Mouse (Mus musculus) R1 (cell line): ENCODE measurements around the gene Slc48a1.

ENCODE experiments used
- DNase-seq: peaks from one replicate; pipeline ENCODE4 v3.0.0-alpha.2; 2018; ENCODE audit warnings: low read depth, low spot score

Gene Slc48a1

DNA sequence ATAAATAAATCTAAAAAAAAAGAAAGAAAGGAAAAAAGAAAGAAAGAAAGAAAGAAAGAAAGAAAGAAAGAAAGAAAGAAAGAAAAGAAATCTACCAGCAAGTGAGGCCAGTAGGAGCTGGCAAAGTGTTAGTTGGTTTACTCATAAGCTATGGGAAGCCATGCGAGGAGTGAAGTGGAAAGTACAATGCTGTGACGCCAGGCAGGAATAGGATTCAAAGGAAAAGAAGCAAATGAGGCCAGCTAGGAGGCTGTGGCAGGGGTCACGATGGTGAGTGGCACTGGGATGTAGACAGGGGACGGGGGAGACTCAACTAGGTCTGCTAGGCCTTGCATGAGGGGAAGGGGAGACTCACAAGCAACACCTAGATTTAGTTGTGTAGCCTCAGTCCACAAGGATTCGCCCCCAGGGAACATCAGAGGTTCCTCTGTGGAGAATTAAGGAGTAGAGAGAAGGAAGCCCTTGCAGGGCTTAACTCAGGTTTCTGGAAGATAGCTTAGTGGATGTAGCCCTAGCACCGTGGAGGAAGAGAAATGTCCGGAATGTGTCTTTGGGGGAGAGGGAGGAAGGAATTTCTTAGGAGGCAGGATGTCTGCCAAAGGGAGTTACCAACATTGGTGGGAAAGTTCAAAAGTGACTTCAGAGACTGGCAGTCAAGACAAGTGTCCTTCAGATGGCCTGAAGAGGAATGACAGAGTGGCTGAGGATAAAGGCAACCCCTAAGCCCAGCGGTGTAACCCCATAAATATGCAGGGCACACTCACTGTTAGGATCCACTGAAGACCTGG is at the start of gene Slc48a1:
Gene Slc48a1 (plus strand): TSS at position 210 of the 788 bp plus-strand sequence.
- DNase-seq = no peak

GRCm38 (mm10) chr15:97728804-97729203 is 49.5 kb upstream of the Slc48a1 start:
- no peak for DNase-seq

- no peak for DNase-seq
Observed at GRCm38 (mm10) chr15:97730365-97730764, 48.0 kb upstream of the Slc48a1 start.

- no peak for DNase-seq
Observed at GRCm38 (mm10) chr15:97731111-97731510, 47.2 kb upstream of the Slc48a1 start, which contains the start of gene Endou. Endou (minus strand) TSS chr15:97731339.

GRCm38 (mm10) chr15:97731988-97732387 is 46.3 kb upstream of the Slc48a1 start:
- no peak for DNase-seq

GRCm38 (mm10) chr15:97738923-97739322 is 39.4 kb upstream of the Slc48a1 start:
- DNase-seq = no peak

DNA sequence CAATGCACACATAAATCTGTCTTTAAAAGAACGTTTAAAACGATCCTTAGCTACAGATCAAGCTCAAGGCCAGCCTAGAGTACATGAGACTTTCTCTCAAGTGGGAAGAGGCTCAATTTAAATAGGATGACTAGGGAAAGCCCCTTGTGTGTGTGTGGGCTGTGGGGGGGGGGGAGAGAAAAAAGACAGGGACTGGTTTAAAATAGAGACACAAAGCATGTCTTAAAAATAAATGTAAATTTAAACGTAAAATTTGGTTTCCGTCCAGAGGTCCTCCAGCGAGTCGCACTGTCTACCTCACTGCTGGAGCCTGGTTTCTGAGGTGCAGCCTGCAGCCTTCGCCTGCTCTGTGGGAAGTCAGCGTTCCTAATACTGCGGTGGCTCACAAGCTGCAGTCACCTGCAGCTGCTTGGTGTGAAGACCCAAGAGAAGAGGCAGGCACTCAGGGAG is 38.0 kb upstream of the Slc48a1 start:
- no peak for DNase-seq

- no peak for DNase-seq
Observed at GRCm38 (mm10) chr15:97741662-97742061, 36.7 kb upstream of the Slc48a1 start.

DNA sequence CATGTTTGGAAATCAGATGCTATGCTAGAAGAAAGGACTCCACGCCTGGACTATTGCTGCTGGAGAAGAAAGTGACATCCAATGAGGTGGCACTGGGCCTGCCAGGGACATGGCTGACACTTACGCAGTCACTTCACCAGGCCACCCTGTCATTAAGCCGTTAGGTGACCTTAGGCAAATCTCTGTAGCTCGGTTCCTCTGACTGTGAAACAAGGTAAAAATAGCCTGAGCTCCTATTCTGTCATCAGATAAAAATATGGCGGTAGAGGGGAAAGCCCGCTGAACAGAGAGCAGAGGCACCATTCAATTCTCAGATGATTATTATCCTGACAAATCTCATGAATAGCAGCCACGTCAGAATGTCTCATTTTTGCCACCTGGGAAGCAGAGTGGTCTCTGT is 36.2 kb upstream of the Slc48a1 start:
- DNase-seq = no peak

DNA sequence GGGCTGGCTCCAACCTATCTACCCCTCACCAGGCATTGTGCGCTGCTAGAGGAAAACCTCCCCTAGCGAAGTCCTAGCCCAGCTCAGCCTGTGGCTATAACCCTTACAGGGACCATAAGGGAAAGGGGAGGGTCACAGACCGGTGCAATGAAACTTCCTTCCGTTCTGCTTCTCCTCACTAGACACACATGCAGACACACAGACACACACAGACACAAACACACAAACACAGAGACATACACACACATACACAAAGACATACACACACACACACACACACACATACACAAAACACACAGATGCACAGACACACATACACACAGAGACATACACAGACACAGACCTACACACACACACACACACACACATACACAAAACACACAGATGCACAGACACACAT is 35.7 kb upstream of the Slc48a1 start:
- no peak for DNase-seq

GRCm38 (mm10) chr15:97743210-97743609 is 35.1 kb upstream of the Slc48a1 start:
- no peak for DNase-seq

DNA sequence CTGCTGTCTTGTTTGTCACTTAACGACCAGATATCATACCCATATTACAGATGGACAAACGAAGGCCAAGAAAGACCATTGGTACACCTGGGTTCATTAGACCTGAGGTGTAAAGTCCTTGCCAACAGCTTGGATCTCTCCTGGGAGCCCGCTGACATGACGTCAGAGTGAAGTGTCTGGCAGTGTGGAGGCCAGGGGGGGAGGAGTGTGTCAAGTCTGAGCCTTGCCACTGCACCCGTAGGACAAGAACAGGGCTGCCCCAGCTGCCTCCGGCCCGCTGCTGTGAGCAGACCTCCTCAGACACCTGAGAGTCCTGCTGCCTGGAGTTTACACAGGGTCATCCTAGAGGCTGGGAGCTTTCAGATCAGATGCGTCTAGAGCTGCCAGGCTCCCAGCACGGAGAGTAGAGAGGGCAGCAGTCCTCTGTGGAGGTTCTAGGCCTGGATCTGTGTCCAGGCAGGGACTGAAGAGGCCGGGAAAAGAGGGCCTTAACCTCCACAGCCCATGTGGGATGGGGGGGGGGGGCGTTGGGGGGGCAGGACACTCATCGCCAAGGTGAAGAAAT is 34.3 kb upstream of the Slc48a1 start:
- DNase-seq = no peak

DNA sequence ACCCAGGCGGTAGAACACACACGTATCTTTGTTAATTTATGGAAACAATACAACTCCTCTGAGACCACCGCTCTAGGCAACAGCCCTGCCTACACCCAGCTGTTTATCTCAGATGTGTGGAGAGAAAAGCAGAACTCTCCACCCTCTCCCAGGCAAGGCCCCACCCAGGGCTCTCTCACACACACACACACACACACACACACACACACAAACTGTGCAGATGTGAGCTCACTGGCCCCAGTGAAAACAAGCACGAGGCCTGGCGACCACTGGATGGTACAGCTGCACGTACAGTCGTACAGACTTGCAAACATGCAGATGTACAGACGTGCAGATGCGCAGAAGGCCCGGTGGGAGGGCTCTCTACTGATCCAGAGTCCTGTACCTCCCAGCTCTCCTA is 33.4 kb upstream of the Slc48a1 start:
- no peak for DNase-seq

GRCm38 (mm10) chr15:97745331-97745730 is 33.0 kb upstream of the Slc48a1 start:
- DNase-seq = no peak

- no peak for DNase-seq
Observed at GRCm38 (mm10) chr15:97746278-97746677, 32.0 kb upstream of the Slc48a1 start.

DNA sequence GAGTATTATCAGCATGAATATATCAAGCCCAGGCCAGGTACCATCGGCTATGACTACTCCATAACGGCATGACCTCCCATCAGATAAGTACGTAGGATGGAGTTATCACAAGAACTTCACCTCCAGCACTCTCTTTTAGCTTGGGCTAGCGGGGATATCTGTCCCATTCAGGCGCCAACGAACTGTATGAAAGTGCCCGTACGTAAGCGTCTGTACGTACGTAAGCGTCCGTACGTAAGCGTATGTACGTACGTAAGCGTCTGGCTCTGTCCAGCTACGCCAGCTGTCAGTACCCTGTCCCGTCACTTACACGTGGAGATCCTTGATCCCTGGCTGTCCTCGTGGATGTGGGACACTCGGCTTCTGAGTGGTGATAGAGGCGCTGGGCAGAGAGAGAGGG is 31.6 kb upstream of the Slc48a1 start:
- peak; percentile 53 for DNase-seq

DNA sequence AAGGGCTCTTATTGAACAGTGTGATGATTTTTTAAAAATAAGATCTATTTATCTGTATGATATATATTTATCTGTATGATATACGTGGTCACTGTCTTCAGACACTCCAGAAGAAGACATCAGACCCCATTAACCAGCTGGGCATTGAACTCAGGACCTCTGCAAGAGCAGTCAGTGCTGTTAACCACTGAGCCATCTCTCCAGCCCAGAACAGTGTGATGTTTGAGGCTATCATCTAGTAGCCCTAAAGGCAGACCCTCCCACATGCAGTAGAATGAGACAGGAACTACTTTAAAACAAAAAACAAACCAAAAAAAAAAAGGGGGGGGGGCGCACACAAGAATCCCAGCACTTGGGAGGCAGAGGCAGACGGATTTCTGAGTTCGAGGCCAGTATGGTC is 30.8 kb upstream of the Slc48a1 start:
- no peak for DNase-seq

DNA sequence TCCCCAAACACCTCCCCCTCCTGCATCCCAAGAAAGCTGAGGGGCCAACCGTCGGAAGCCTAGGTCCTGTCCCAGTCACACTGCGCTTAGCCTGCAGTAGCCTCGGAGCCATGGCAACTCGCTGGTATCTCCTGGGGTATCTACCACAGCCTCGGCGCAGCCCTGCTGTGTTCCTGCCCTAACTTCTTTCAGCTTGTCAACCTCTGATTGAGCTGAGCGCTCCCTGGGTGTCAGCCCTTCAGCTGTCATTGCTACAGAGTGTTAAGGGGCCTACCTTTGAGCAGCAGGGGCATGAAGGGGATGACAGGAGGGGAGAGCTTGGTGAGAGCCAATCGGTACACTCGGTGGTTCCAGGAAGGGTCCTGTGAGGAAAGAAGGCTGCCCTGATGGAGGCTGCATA is 30.0 kb upstream of the Slc48a1 start:
- no peak for DNase-seq

DNA sequence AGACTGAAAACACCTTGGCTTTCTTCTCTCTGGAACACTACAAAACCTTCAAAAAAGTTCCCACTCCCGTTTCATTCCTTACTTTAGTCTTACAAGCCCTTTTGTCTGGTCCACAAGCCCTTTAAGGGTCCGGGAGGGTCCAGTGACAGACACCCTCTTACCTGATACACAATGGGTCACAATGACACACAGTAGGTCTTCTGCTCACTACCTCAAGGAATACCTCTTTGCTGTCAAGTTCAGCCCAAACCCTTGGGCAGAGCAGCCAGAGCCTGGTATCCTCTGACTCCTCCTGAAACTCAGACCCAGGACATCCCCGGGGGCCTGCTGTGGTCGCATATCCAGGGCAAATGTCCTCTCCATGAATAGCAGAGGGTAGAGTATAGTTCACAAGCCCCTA is 29.4 kb upstream of the Slc48a1 start:
- DNase-seq = no peak

DNA sequence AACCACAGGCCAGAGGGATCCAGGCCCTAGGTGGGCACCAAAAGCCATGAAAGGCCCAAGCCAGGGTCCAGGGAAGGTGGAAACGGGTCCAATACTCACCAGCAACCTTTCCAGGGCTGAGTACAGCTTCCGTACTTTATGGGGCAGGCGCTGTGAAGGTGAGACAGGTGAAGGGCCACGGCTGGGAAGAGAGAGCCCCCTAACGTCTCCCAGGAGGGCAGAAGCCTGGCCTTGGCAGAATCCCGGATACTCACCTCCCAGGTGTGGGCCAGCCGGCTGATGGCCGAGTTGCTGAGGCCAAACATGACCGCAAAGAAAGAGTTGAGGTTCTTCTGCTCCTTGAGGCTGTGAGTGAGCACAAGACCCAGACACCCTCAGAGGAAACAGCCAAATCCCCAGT is 28.9 kb upstream of the Slc48a1 start:
- DNase-seq = no peak

DNA sequence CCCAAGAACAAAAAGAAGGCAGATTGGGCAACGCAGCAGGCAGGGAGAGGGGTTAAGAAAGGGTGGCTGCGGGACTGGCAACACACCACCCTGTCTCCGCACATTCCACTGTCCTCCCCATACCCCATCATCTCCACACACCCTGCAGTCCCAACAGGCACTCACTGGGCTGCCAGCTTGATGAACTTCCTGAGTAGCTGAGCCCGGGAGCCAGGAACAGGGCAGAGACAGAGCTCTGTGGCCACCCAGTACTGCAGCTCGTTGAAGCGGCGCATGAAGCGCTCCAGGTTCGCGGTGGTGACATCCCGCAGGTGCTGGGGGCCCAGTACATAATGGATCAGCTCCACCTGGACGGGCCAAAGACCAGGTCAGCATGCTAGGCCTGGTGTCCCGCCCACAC is 28.5 kb upstream of the Slc48a1 start:
- DNase-seq = no peak

DNA sequence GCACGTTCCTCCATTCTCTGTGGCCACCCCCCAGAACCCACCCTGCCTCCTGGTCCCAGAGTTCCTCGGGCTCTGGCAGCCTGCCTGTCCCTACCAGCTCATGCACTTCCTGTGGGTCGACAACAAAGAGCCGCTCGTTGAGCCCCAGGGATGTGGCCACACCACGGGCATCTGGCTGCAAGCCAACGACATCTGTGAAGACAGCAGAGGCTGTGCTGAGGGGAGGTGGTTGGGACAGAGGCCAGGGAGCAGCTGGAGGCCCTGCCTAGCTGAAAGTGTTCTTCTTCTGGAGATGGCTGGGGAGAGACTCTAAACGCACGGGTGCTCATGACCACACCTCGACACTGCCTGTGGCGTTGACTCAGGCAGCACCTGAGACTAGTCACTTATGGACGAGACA is 27.6 kb upstream of the Slc48a1 start:
- DNase-seq = no peak

GRCm38 (mm10) chr15:97751676-97752075 is 26.6 kb upstream of the Slc48a1 start:
- DNase-seq = peak; percentile 68
